Mouse (Mus musculus): Measurements from ENCODE around the gene Gm9837. TPM values are rescaled to one million over a fixed set of nuclear protein-coding genes. Genes with fewer than 3 reads are reported as not detected.
A peak's percentile ranks its signal among the peaks of the same experiment; 100 is the strongest.
"Not testable (repeated sequence)": the region's sequence is repeated elsewhere in the genome, so short reads cannot be mapped to it uniquely, and the experiment has no call there.

Gm9837 gene
- polyA plus RNA-seq, 1 experiment from 2014 or later = not detected

- Histone ChIP-seq H3K9ac (peak within 1 kb of the TSS; percentile 87), H3K9me3 (replicated peaks) (no peaks in the 10 kb centered on the region), H3K27ac (peak within 1 kb of the TSS; percentile 90), H3K4me1 (peaks cover 45% of the 10 kb centered on the region), H3K4me3 (peak within 1 kb of the TSS; percentile 99), H3K27me3 (replicated peaks) (no peaks in the 10 kb centered on the region), H3K4me2 (peak within 1 kb of the TSS; percentile 90), H3K36me3 (peaks cover 21% of the 10 kb centered on the region)
- peak; percentile 90 for ATAC-seq
- WGBS (ENCODE audit: insufficient replicate concordance) = 2% methylated on average over 43 of the region's 44 CpGs
Measured at GRCm38 (mm10) chr11:53430670-53431346, 39.5 kb downstream of the Gm9837 start, which contains the start of the genes Uqcrq and Gdf9. Gene Uqcrq, minus strand, starts transcription at chr11:53430831. Gene Gdf9, plus strand, starts transcription at chr11:53431023.

GRCm38 (mm10) chr11:53430300-53430669 lies 40.0 kb downstream of the Gm9837 start:
- Histone ChIP-seq H3K36me3 (peaks cover 23% of the 10 kb centered on the region), H3K27ac (peak overlapping the region; percentile 90), H3K4me2 (peak overlapping the region; percentile 90), H3K4me3 (peak overlapping the region; percentile 99), H3K27me3 (replicated peaks) (no peaks in the 10 kb centered on the region), H3K9me3 (replicated peaks) (no peaks in the 10 kb centered on the region), H3K9ac (peak overlapping the region; percentile 87), H3K4me1 (peaks cover 45% of the 10 kb centered on the region)
- ATAC-seq = peak; percentile 39
- under 1% methylated on average over 34 of the region's 34 CpGs for WGBS (ENCODE audit: insufficient replicate concordance)

GRCm38 (mm10) chr11:53429182-53429581 lies 41.1 kb downstream of the Gm9837 start:
- Histone ChIP-seq H3K36me3 (peaks cover 23% of the 10 kb centered on the region), H3K4me2 (peak overlapping the region; percentile 90), H3K9me3 (replicated peaks) (no peaks in the 10 kb centered on the region), H3K27ac (no peak overlapping the region; the same call in 1 of the 2 replicates), H3K4me3 (peak overlapping the region; percentile 99), H3K27me3 (replicated peaks) (no peaks in the 10 kb centered on the region), H3K4me1 (peaks cover 45% of the 10 kb centered on the region), H3K9ac (peak overlapping the region; percentile 87)
- ATAC-seq = no peak

- H3K27me3 ChIP-seq (replicated peaks) = no peaks in the 10 kb centered on the region
- H3K27ac ChIP-seq = no peak overlapping the region
- H3K9ac ChIP-seq = no peak overlapping the region
- H3K4me3 ChIP-seq = no peak overlapping the region
- 89% methylated on average over 5 of the region's 5 CpGs for WGBS (ENCODE audit: insufficient replicate concordance)
- peaks cover 44% of the 10 kb centered on the region for H3K4me1 ChIP-seq
- peaks cover 23% of the 10 kb centered on the region for H3K36me3 ChIP-seq
- no peak for ATAC-seq
- no peak overlapping the region for H3K4me2 ChIP-seq
- no peaks in the 10 kb centered on the region for H3K9me3 ChIP-seq (replicated peaks)
Measured at GRCm38 (mm10) chr11:53428716-53429057, 41.6 kb downstream of the Gm9837 start.

GRCm38 (mm10) chr11:53427993-53428715 lies 42.1 kb downstream of the Gm9837 start:
- Histone ChIP-seq H3K27me3 (replicated peaks) (no peaks in the 10 kb centered on the region), H3K9me3 (replicated peaks) (no peaks in the 10 kb centered on the region), H3K4me1 (peaks cover 39% of the 10 kb centered on the region), H3K9ac (no peak overlapping the region), H3K4me3 (no peak overlapping the region), H3K27ac (no peak overlapping the region), H3K36me3 (peaks cover 23% of the 10 kb centered on the region), H3K4me2 (no peak overlapping the region)
- WGBS (ENCODE audit: insufficient replicate concordance) = 80% methylated on average over 3 of the region's 3 CpGs
- ATAC-seq = no peak

- Histone ChIP-seq H3K4me1 (peaks cover 26% of the 10 kb centered on the region), H3K36me3 (peaks cover 23% of the 10 kb centered on the region)
- not testable (repeated sequence) for H3K4me3 ChIP-seq; H3K9ac ChIP-seq; H3K9me3 ChIP-seq (replicated peaks); H3K27ac ChIP-seq; H3K4me2 ChIP-seq; ATAC-seq; H3K27me3 ChIP-seq (replicated peaks)
- 80% methylated on average over 3 of the region's 3 CpGs for WGBS (ENCODE audit: insufficient replicate concordance)
Measured at GRCm38 (mm10) chr11:53426914-53427313, 43.4 kb downstream of the Gm9837 start.

GRCm38 (mm10) chr11:53425711-53426255 lies 44.5 kb downstream of the Gm9837 start:
- ATAC-seq = no peak
- WGBS (ENCODE audit: insufficient replicate concordance) = 71% methylated on average over 6 of the region's 6 CpGs
- Histone ChIP-seq H3K9me3 (replicated peaks) (no peaks in the 10 kb centered on the region), H3K4me1 (peaks cover 18% of the 10 kb centered on the region), H3K9ac (no peak overlapping the region), H3K27ac (peak overlapping the region; percentile 45; the same call in 1 of the 2 replicates), H3K4me2 (no peak overlapping the region), H3K36me3 (peaks cover 26% of the 10 kb centered on the region), H3K27me3 (replicated peaks) (no peaks in the 10 kb centered on the region), H3K4me3 (no peak overlapping the region)

- Histone ChIP-seq H3K27me3 (replicated peaks) (no peaks in the 10 kb centered on the region), H3K9me3 (replicated peaks) (no peaks in the 10 kb centered on the region), H3K27ac (peak overlapping the region; percentile 45; the same call in 1 of the 2 replicates), H3K4me1 (peaks cover 18% of the 10 kb centered on the region), H3K36me3 (peaks cover 27% of the 10 kb centered on the region), H3K4me2 (no peak overlapping the region), H3K9ac (no peak overlapping the region), H3K4me3 (no peak overlapping the region)
- ATAC-seq = no peak
- WGBS (ENCODE audit: insufficient replicate concordance) = 70% methylated on average over 3 of the region's 3 CpGs
Measured at GRCm38 (mm10) chr11:53425251-53425650, 45.0 kb downstream of the Gm9837 start.

GRCm38 (mm10) chr11:53424826-53425225 lies 45.5 kb downstream of the Gm9837 start:
- no peaks in the 10 kb centered on the region for H3K9me3 ChIP-seq (replicated peaks)
- 50% methylated on average over 2 of the region's 2 CpGs for WGBS (ENCODE audit: insufficient replicate concordance)
- ATAC-seq = no peak

GRCm38 (mm10) chr11:53423036-53423435 lies 47.2 kb downstream of the Gm9837 start, which contains the start of gene Leap2:
Gene Leap2, minus strand, starts transcription at chr11:53423170.
- Histone ChIP-seq H3K4me3 (no peak within 1 kb of the TSS), H3K4me1 (no peaks in the 10 kb centered on the region; the same call in 1 of the 2 replicates), H3K9ac (no peak within 1 kb of the TSS), H3K36me3 (peaks cover 35% of the 10 kb centered on the region), H3K27me3 (replicated peaks) (no peaks in the 10 kb centered on the region), H3K9me3 (replicated peaks) (no peaks in the 10 kb centered on the region), H3K4me2 (peak within 1 kb of the TSS; percentile 10; the same call in 1 of the 2 replicates), H3K27ac (peak within 1 kb of the TSS; percentile 58)
- 0 out of 2 replicates have a peak, but pooled peaks have one; percentile 42 for ATAC-seq
- WGBS (ENCODE audit: insufficient replicate concordance) = 64% methylated on average over 4 of the region's 4 CpGs

More at GRCm38 (mm10) chr11:53424826-53425225, 45.5 kb downstream of the Gm9837 start:
- H3K4me2 ChIP-seq = no peak overlapping the region
- peaks cover 14% of the 10 kb centered on the region for H3K4me1 ChIP-seq
- no peak overlapping the region for H3K9ac ChIP-seq
- no peaks in the 10 kb centered on the region for H3K27me3 ChIP-seq (replicated peaks)
- no peak overlapping the region for H3K27ac ChIP-seq
- no peak overlapping the region for H3K4me3 ChIP-seq
- H3K36me3 ChIP-seq = peaks cover 32% of the 10 kb centered on the region

Measured in liver, embryonic 12.5 days (tissue).